ENCODE assay signal across 11 mouse cellular contexts in genomic region chr11:116586310-116586709, GRCm38 (mm10). TPM values are rescaled to one million over a fixed set of nuclear protein-coding genes. Genes with fewer than 3 reads are reported as not detected.
DNase-seq lines count a peak whose midpoint lies in the region; ATAC-seq and TF ChIP-seq lines count a peak whose summit lies in the region.
"Had no signal": no experiment of that assay in that cellular context is flagged by ENCODE, and none has a peak within 500 bp of the region (broad histone marks: within the 10 kb centered on the region; RNA-seq: fewer than 3 reads in every experiment).

Gene Aanat, plus strand, starts transcription at chr11:116586432.

- no peak within 1 kb of the TSS for H3K9ac ChIP-seq in heart, embryonic 13.5 days
- peak within 1 kb of the TSS; percentile 50; the same call in 1 of the 2 replicates for H3K9ac ChIP-seq in ES-E14 (ENCODE audit: insufficient read depth, low read depth, low read length, poor library complexity, severe bottlenecking)
- no peak within 1 kb of the TSS for H3K9ac ChIP-seq in midbrain, embryonic 11.5 days (ENCODE audit: low read length)

- peak within 1 kb of the TSS; percentile 35; the same call in 1 of the 2 replicates for H3K4me2 ChIP-seq in heart, embryonic 13.5 days
- H3K4me2 ChIP-seq in midbrain, embryonic 11.5 days, result peak within 1 kb of the TSS; percentile 25; the same call in 1 of the 2 replicates

- H3K27ac ChIP-seq in heart, embryonic 13.5 days (replicated peaks), result no peak within 1 kb of the TSS
- peak within 1 kb of the TSS; percentile 90 for H3K27ac ChIP-seq in ES-E14 (ENCODE audit: insufficient read depth, low read depth, low read length, poor library complexity, severe bottlenecking)
- peak within 1 kb of the TSS; percentile 64; the same call in 1 of the 2 replicates for H3K27ac ChIP-seq in hindbrain, embryonic 10.5 days
- H3K27ac ChIP-seq in midbrain, embryonic 11.5 days (ENCODE audit: low read depth, low read length), result no peak within 1 kb of the TSS

- H3K9me3 ChIP-seq in heart, embryonic 13.5 days, result no peaks in the 10 kb centered on the region
- no peaks in the 10 kb centered on the region for H3K9me3 ChIP-seq in ES-E14 (ENCODE audit: control insufficient read depth, insufficient read depth, low read depth, low read length)
- no peaks in the 10 kb centered on the region for H3K9me3 ChIP-seq in hindbrain, embryonic 10.5 days
- no peaks in the 10 kb centered on the region for H3K9me3 ChIP-seq in midbrain, embryonic 11.5 days (ENCODE audit: control insufficient read depth, low read length)

- in situ Hi-C loops in ES-E14 (cut with MboI; ENCODE audit: low sequenced_read_pairs in 2 of 2, unreplicated experiment in 2 of 2), result no loop called here

- no peak for DNase-seq in heart, adult 18-20 months
- DNase-seq in ES-E14 (ENCODE audit: low read depth, low spot score), result no peak
- DNase-seq in hindbrain, embryonic 10.5 days (ENCODE audit: low spot score), result no peak
- no peak for DNase-seq in midbrain, embryonic 11.5 days (ENCODE audit: low spot score, missing footprints)
- DNase-seq in T-cell, adult 2 months (ENCODE audit: low spot score), result no peak
- no peak for DNase-seq in left cerebral cortex, adult 9 months (ENCODE audit: low spot score in 2 of 2)

- no peaks in the 10 kb centered on the region for H3K36me3 ChIP-seq in heart, embryonic 13.5 days
- H3K36me3 ChIP-seq in ES-E14 (ENCODE audit: control insufficient read depth, insufficient read depth, low read length, poor library complexity, severe bottlenecking), result no peaks in the 10 kb centered on the region
- H3K36me3 ChIP-seq in hindbrain, embryonic 10.5 days, result no peaks in the 10 kb centered on the region
- H3K36me3 ChIP-seq in midbrain, embryonic 11.5 days (ENCODE audit: control insufficient read depth, insufficient read depth, low read length), result no peaks in the 10 kb centered on the region

- peaks cover 15% of the 10 kb centered on the region for H3K27me3 ChIP-seq in heart, embryonic 13.5 days (replicated peaks)
- peaks cover 20% of the 10 kb centered on the region for H3K27me3 ChIP-seq in hindbrain, embryonic 10.5 days (ENCODE audit: insufficient read depth, poor library complexity, severe bottlenecking)
- no peaks in the 10 kb centered on the region for H3K27me3 ChIP-seq in midbrain, embryonic 11.5 days (ENCODE audit: control insufficient read depth, insufficient read depth, low read length)

- WGBS in heart, embryonic 13.5 days, result 65% methylated on average over 5 of the region's 5 CpGs
- WGBS in hindbrain, embryonic 10.5 days, result 59% methylated on average over 5 of the region's 5 CpGs
- 68% methylated on average over 5 of the region's 5 CpGs for WGBS in midbrain, embryonic 11.5 days

- ATAC-seq in heart, embryonic 13.5 days (ENCODE audit: extremely low read depth, insufficient number of reproducible peaks, low FRiP score, low TSS enrichment), result no peak
- ATAC-seq in midbrain, embryonic 11.5 days (ENCODE audit: low FRiP score), result no peak
- ATAC-seq in cerebellum, adult (ENCODE audit: insufficient number of reproducible peaks, low FRiP score, low TSS enrichment), result no peak

- no peak within 1 kb of the TSS for H3K4me3 ChIP-seq in heart, embryonic 13.5 days
- H3K4me3 ChIP-seq in ES-E14 (ENCODE audit: insufficient read depth in 1 of 2, low read depth in 1 of 2, low read length in 2 of 2, poor library complexity in 1 of 2, severe bottlenecking in 1 of 2), result peak within 1 kb of the TSS; percentile 44 to 54; a peak in 3 of 4 replicates
- peak within 1 kb of the TSS; percentile 34 for H3K4me3 ChIP-seq in hindbrain, embryonic 10.5 days
- H3K4me3 ChIP-seq in midbrain, embryonic 11.5 days (ENCODE audit: low read depth, low read length), result no peak within 1 kb of the TSS

- H3K4me1 ChIP-seq in heart, embryonic 13.5 days, result peaks cover 23% of the 10 kb centered on the region
- peaks cover 7 to 26% of the 10 kb centered on the region in 2 experiments for H3K4me1 ChIP-seq in ES-E14 (ENCODE audit: control insufficient read depth in 2 of 2, insufficient read depth in 2 of 2, low read length in 2 of 2, poor library complexity in 1 of 2)
- peaks cover 20% of the 10 kb centered on the region for H3K4me1 ChIP-seq in hindbrain, embryonic 10.5 days (replicated peaks)
- H3K4me1 ChIP-seq in midbrain, embryonic 11.5 days (ENCODE audit: control insufficient read depth, insufficient read depth, low read length), result peaks cover 2% of the 10 kb centered on the region; the same call in 1 of the 2 replicates

TF ChIP-seq in ES-E14, 5 proteins besides CTCF, POLR2A, EP300 and RAD21:
- TF ChIP-seq HCFC1 (IDR thresholded peaks at IDR 0.05; ENCODE audit: borderline replicate concordance, insufficient read depth, low read length), result no peak
- TF ChIP-seq ZNF384 (IDR thresholded peaks at IDR 0.05; ENCODE audit: low read depth, low read length), result no peak
- TF ChIP-seq ZC3H11A (IDR thresholded peaks at IDR 0.05; ENCODE audit: borderline replicate concordance, low read depth, low read length), result no peak
- TF ChIP-seq CHD2 (IDR thresholded peaks at IDR 0.05; ENCODE audit: low read depth, low read length), result no peak
- TF ChIP-seq MAFK (IDR thresholded peaks at IDR 0.05; ENCODE audit: insufficient read depth, low read depth, low read length), result no peak

RNA-seq across cellular contexts. Expression of gene Aanat, which starts in this region (rescaled TPM):
- polyA plus RNA-seq in heart, embryonic 13.5 days (2015; fragmentation: Nextera tagmentation; extraction: Ambion mirVana), result not detected in 2 replicates
- total RNA-seq in heart, adult 18-20 months (2021), result not detected
- 0.16 and 0.94 TPM in 2 replicates for total RNA-seq in ES-E14 (2012; rRNA removed)
- polyA plus RNA-seq in hindbrain, embryonic 10.5 days (2016; fragmentation: Nextera tagmentation; extraction: Ambion mirVana), result not detected in 2 replicates
- not detected in 2 replicates for polyA plus RNA-seq in midbrain, embryonic 11.5 days (2014; fragmentation: Nextera tagmentation; extraction: Ambion mirVana)
- total RNA-seq: adrenal gland, postnatal 10 days had no signal
- polyA plus RNA-seq: C2C12; heart, postnatal 0 days had no signal

Comparison
In these comparisons a context has a peak if more than half of its experiments do, and no peak if none do; other contexts are left out.
1. H3K27ac ChIP-seq: peak in ES-E14 (single experiment) and hindbrain, embryonic 10.5 days (single experiment); none in heart, embryonic 13.5 days (single experiment) and midbrain, embryonic 11.5 days (single experiment).
2. H3K4me3 ChIP-seq: peak in ES-E14 (2 of 2) and hindbrain, embryonic 10.5 days (single experiment); none in heart, embryonic 13.5 days (single experiment) and midbrain, embryonic 11.5 days (single experiment).